Mouse (Mus musculus): Measurements from ENCODE around the gene Sirt4. TPM values are rescaled to one million over a fixed set of nuclear protein-coding genes. Genes with fewer than 3 reads are reported as not detected.
A peak's percentile ranks its signal among the peaks of the same experiment; 100 is the strongest.
"Not testable (repeated sequence)": the region's sequence is repeated elsewhere in the genome, so short reads cannot be mapped to it uniquely, and the experiment has no call there.

Sirt4 gene
- polyA plus RNA-seq, 1 experiment from 2014 or later = 21.7 TPM

GRCm38 (mm10) chr5:115522981-115523499 lies 38.5 kb upstream of the Sirt4 start:
- peaks cover 57% of the 10 kb centered on the region for H3K4me1 ChIP-seq
- no peak overlapping the region for H3K27ac ChIP-seq
- no peaks in the 10 kb centered on the region for H3K27me3 ChIP-seq (replicated peaks)
- H3K9ac ChIP-seq = no peak overlapping the region
- 0 out of 2 replicates have a peak, but pooled peaks have one; percentile 17 for ATAC-seq (ENCODE audit: insufficient read depth, low FRiP score, low read depth)
- 0 out of 2 replicates have a peak overlapping the region, but pooled peaks have one; percentile 1 for H3K4me2 ChIP-seq
- no peak overlapping the region for H3K4me3 ChIP-seq (replicated peaks)
- 72% methylated on average over 15 of the region's 15 CpGs for WGBS
- H3K36me3 ChIP-seq = no peaks in the 10 kb centered on the region
- H3K9me3 ChIP-seq = no peaks in the 10 kb centered on the region

- no peaks in the 10 kb centered on the region for H3K9me3 ChIP-seq
- no peak overlapping the region for H3K9ac ChIP-seq
- no peaks in the 10 kb centered on the region for H3K27me3 ChIP-seq (replicated peaks)
- 0 out of 2 replicates have a peak overlapping the region, but pooled peaks have one; percentile 1 for H3K4me2 ChIP-seq
- H3K4me1 ChIP-seq = peaks cover 57% of the 10 kb centered on the region
- ATAC-seq (ENCODE audit: insufficient read depth, low FRiP score, low read depth) = no peak
- H3K27ac ChIP-seq = peak overlapping the region; percentile 79
- 89% methylated on average over 4 of the region's 4 CpGs for WGBS
- no peak overlapping the region for H3K4me3 ChIP-seq (replicated peaks)
- H3K36me3 ChIP-seq = no peaks in the 10 kb centered on the region
Measured at GRCm38 (mm10) chr5:115522531-115522930, 38.0 kb upstream of the Sirt4 start.

- Histone ChIP-seq H3K36me3 (no peaks in the 10 kb centered on the region), H3K4me1 (peaks cover 57% of the 10 kb centered on the region), H3K27me3 (replicated peaks) (no peaks in the 10 kb centered on the region), H3K9me3 (no peaks in the 10 kb centered on the region), H3K4me3 (replicated peaks) (no peak overlapping the region), H3K9ac (no peak overlapping the region), H3K4me2 (peak overlapping the region; percentile 36; the same call in 1 of the 2 replicates), H3K27ac (peak overlapping the region; percentile 79)
- ATAC-seq (ENCODE audit: insufficient read depth, low FRiP score, low read depth) = peak; percentile 19; the same call in 1 of the 2 replicates
- WGBS = 47% methylated on average over 21 of the region's 21 CpGs
Measured at GRCm38 (mm10) chr5:115521553-115522461, 37.3 kb upstream of the Sirt4 start.

GRCm38 (mm10) chr5:115520325-115520869 lies 35.9 kb upstream of the Sirt4 start:
- ATAC-seq (ENCODE audit: insufficient read depth, low FRiP score, low read depth) = no peak
- Histone ChIP-seq H3K27me3 (replicated peaks) (no peaks in the 10 kb centered on the region), H3K36me3 (no peaks in the 10 kb centered on the region), H3K4me2 (peak overlapping the region; percentile 2; the same call in 1 of the 2 replicates), H3K27ac (peak overlapping the region; percentile 79), H3K9ac (no peak overlapping the region), H3K9me3 (no peaks in the 10 kb centered on the region), H3K4me3 (replicated peaks) (no peak overlapping the region), H3K4me1 (peaks cover 54% of the 10 kb centered on the region)
- 52% methylated on average over 21 of the region's 21 CpGs for WGBS

DNA sequence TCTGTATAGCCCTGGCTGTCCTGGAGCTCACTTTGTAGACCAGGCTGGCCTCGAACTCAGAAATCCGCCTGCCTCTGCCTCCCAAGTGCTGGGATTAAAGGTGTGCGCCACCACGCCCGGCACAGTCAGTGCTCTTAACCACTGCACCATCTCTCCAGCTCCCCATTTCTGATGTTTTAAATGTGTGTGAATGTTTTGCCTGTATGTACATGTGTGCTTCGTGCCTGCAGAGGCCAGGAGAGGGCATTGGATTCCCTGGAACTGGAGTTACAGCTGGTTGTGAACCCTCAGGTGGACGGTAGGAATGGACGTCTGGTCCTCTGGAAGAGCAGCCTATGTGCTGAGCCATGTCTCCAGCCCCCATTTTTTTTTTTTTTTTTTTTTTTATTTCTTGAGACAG lies 33.7 kb upstream of the Sirt4 start:
- not testable (repeated sequence) for H3K36me3 ChIP-seq; H3K27me3 ChIP-seq (replicated peaks); H3K9me3 ChIP-seq; ATAC-seq (ENCODE audit: insufficient read depth, low FRiP score, low read depth); H3K9ac ChIP-seq; H3K4me2 ChIP-seq; H3K4me3 ChIP-seq (replicated peaks); H3K27ac ChIP-seq
- H3K4me1 ChIP-seq = peaks cover 51% of the 10 kb centered on the region
- 96% methylated on average over 7 of the region's 8 CpGs for WGBS

- H3K27me3 ChIP-seq (replicated peaks) = no peaks in the 10 kb centered on the region
- peaks cover 45% of the 10 kb centered on the region for H3K4me1 ChIP-seq
- no peaks in the 10 kb centered on the region for H3K36me3 ChIP-seq
- 85% methylated on average over 9 of the region's 9 CpGs for WGBS
- H3K4me3 ChIP-seq (replicated peaks) = no peak overlapping the region
- ATAC-seq (ENCODE audit: insufficient read depth, low FRiP score, low read depth) = no peak
- no peak overlapping the region for H3K4me2 ChIP-seq
- no peaks in the 10 kb centered on the region for H3K9me3 ChIP-seq
- H3K9ac ChIP-seq = no peak overlapping the region
- no peak overlapping the region for H3K27ac ChIP-seq
Measured at GRCm38 (mm10) chr5:115517501-115517900, 33.0 kb upstream of the Sirt4 start.

GRCm38 (mm10) chr5:115516908-115517307 lies 32.4 kb upstream of the Sirt4 start:
- H3K4me2 ChIP-seq = no peak overlapping the region
- WGBS = 88% methylated on average over 7 of the region's 7 CpGs
- ATAC-seq (ENCODE audit: insufficient read depth, low FRiP score, low read depth) = no peak
- no peak overlapping the region for H3K4me3 ChIP-seq (replicated peaks)
- H3K9me3 ChIP-seq = no peaks in the 10 kb centered on the region
- H3K36me3 ChIP-seq = no peaks in the 10 kb centered on the region
- H3K9ac ChIP-seq = no peak overlapping the region
- H3K27ac ChIP-seq = no peak overlapping the region
- H3K27me3 ChIP-seq (replicated peaks) = no peaks in the 10 kb centered on the region
- H3K4me1 ChIP-seq = peaks cover 39% of the 10 kb centered on the region

GRCm38 (mm10) chr5:115516081-115516907 lies 31.8 kb upstream of the Sirt4 start:
- no peak for ATAC-seq (ENCODE audit: insufficient read depth, low FRiP score, low read depth)
- 75% methylated on average over 32 of the region's 32 CpGs for WGBS
- Histone ChIP-seq H3K4me1 (peaks cover 33% of the 10 kb centered on the region), H3K27me3 (replicated peaks) (no peaks in the 10 kb centered on the region), H3K36me3 (no peaks in the 10 kb centered on the region), H3K9ac (no peak overlapping the region), H3K4me2 (peak overlapping the region; percentile 36), H3K4me3 (replicated peaks) (no peak overlapping the region), H3K9me3 (no peaks in the 10 kb centered on the region), H3K27ac (peak overlapping the region; percentile 69)

- Histone ChIP-seq H3K27me3 (replicated peaks) (no peaks in the 10 kb centered on the region), H3K4me1 (peaks cover 24% of the 10 kb centered on the region), H3K4me2 (peak overlapping the region; percentile 36), H3K4me3 (replicated peaks) (no peak overlapping the region; the same call in 1 of the 2 replicates), H3K9ac (no peak overlapping the region; the same call in 1 of the 2 replicates), H3K27ac (peak overlapping the region; percentile 89), H3K36me3 (no peaks in the 10 kb centered on the region), H3K9me3 (no peaks in the 10 kb centered on the region)
- peak; percentile 31; the same call in 1 of the 2 replicates for ATAC-seq (ENCODE audit: insufficient read depth, low FRiP score, low read depth)
- 25% methylated on average over 20 of the region's 20 CpGs for WGBS
Measured at GRCm38 (mm10) chr5:115514896-115515587, 30.5 kb upstream of the Sirt4 start.

DNA sequence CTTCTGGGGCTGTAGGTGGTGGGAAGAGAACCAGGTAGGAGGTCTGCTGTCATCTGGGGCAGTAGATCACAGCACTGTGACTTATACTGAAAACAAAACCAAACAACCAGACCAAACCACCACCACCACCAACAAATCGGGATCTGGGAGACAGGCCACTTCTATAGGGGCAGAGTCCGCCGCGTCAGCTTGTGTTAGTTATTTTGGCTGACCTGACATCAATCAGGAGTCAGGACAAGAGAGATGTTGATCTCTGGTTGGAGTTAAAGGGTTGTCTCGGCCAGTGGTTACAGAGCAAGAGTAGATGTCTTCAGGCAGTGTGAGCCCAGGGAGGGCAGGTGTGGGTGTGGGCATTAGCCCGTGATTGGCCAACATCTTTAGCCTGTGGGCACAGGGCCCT lies 29.8 kb upstream of the Sirt4 start:
- no peak overlapping the region for H3K9ac ChIP-seq
- H3K9me3 ChIP-seq = no peaks in the 10 kb centered on the region
- H3K4me1 ChIP-seq = peaks cover 29% of the 10 kb centered on the region
- ATAC-seq (ENCODE audit: insufficient read depth, low FRiP score, low read depth) = 0 out of 2 replicates have a peak, but pooled peaks have one; percentile 3
- peak overlapping the region; percentile 89 for H3K27ac ChIP-seq
- no peak overlapping the region for H3K4me3 ChIP-seq (replicated peaks)
- H3K4me2 ChIP-seq = peak overlapping the region; percentile 36; the same call in 1 of the 2 replicates
- no peaks in the 10 kb centered on the region for H3K36me3 ChIP-seq
- H3K27me3 ChIP-seq (replicated peaks) = no peaks in the 10 kb centered on the region
- 79% methylated on average over 6 of the region's 6 CpGs for WGBS

GRCm38 (mm10) chr5:115513721-115514120 lies 29.2 kb upstream of the Sirt4 start:
- 0 out of 2 replicates have a peak overlapping the region, but pooled peaks have one; percentile 89 for H3K27ac ChIP-seq
- H3K4me1 ChIP-seq = peaks cover 35% of the 10 kb centered on the region
- H3K4me3 ChIP-seq (replicated peaks) = no peak overlapping the region
- no peak for ATAC-seq (ENCODE audit: insufficient read depth, low FRiP score, low read depth)
- H3K9ac ChIP-seq = no peak overlapping the region
- no peak overlapping the region for H3K4me2 ChIP-seq
- WGBS = 90% methylated on average over 16 of the region's 16 CpGs
- no peaks in the 10 kb centered on the region for H3K27me3 ChIP-seq (replicated peaks)
- no peaks in the 10 kb centered on the region for H3K9me3 ChIP-seq
- H3K36me3 ChIP-seq = no peaks in the 10 kb centered on the region

Measured in stomach, embryonic 15.5 days (tissue).